8 mouse cellular contexts compared by ENCODE assay signal in the genomic region with DNA sequence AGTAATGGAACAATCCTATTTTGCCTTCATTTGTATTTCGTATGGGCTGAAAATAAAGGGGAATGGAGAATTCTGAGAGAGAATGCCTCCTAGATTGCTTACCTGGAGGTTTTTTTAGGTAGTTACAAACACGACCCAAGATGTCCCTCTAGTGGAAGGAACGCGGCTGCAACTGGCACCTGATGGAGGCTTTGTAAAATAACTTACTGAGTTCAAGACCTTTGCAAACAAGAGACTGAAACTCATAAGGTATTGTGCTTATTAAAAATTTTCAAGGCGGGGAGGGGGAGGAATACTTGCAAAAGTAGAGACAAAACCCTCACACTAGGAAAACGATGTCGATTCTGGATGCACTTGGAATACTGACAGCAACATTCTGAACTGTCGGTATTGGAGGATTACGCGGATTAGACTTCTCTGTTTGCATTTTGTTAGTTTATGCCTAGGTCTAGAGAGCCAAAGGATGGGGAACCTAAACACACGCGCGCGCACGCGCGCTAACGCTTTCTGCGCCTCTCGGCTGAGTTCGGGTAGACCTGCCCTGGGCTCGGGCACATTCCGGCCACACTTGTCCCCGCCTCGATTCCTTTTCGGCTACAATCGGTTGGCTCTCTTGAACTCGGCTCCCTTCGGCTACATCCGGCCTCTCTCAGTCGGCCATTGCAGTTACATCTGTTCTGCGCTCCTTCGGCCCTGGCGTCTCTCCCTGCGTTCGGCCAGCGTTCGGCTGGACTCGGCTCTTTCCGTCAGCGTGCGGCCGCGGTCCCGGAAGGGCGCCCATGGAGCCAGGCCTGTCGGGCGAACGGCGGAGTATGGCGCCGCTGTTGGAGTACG. TPM values are rescaled to one million over a fixed set of nuclear protein-coding genes. Genes with fewer than 3 reads are reported as not detected.
DNase-seq lines count a peak whose midpoint lies in the region; ATAC-seq lines count a peak whose summit lies in the region.

A gene (plus strand): TSS at position 529 of the 834 bp plus-strand sequence.

- no peaks in the 10 kb centered on the region for H3K36me3 ChIP-seq in hindbrain, embryonic 11.5 days (ENCODE audit: control insufficient read depth, insufficient read depth, low read length)

- no peaks in the 10 kb centered on the region for H3K4me1 ChIP-seq in hindbrain, embryonic 11.5 days (replicated peaks; ENCODE audit: control insufficient read depth, insufficient read depth, low read length)

- H3K27me3 ChIP-seq in hindbrain, embryonic 11.5 days (ENCODE audit: control insufficient read depth, insufficient read depth, low read length): no peaks in the 10 kb centered on the region

- no peaks in the 10 kb centered on the region for H3K9me3 ChIP-seq in hindbrain, embryonic 11.5 days (ENCODE audit: control insufficient read depth, low read length)

- H3K4me2 ChIP-seq in hindbrain, embryonic 11.5 days (replicated peaks; ENCODE audit: low read depth, low read length): peak within 1 kb of the TSS; percentile 74

- WGBS in hindbrain, embryonic 11.5 days: 1% methylated on average over 53 of the region's 53 CpGs

- ATAC-seq in hindbrain, embryonic 11.5 days (ENCODE audit: low FRiP score): peak; percentile 99

- peak within 1 kb of the TSS; percentile 73 for H3K27ac ChIP-seq in hindbrain, embryonic 11.5 days (ENCODE audit: low read depth, low read length)

- peak; percentile 97 for DNase-seq in Muller cell, postnatal 12 days (ENCODE audit: inconsistent ontology term)
- DNase-seq in cerebellum, adult 9-11 months: peak; percentile 98
- DNase-seq in frontal cortex, adult 2 months (ENCODE audit: extremely low spot score in 1 of 2, low spot score in 1 of 2): peak; percentile 94 to 97
- DNase-seq in hindbrain, embryonic 11.5 days (ENCODE audit: low spot score): peak; percentile 95
- peak; percentile 99 for DNase-seq in layer of hippocampus, postnatal 10 days (ENCODE audit: low spot score in 2 of 2)
- DNase-seq in lung, postnatal 10 days: peak; percentile 98
- DNase-seq in ovary, postnatal 36 days (ENCODE audit: low spot score): peak; percentile 98
- peak; percentile 99 for DNase-seq in thymus, postnatal 25 days

- peak within 1 kb of the TSS; percentile 72 for H3K4me3 ChIP-seq in hindbrain, embryonic 11.5 days (ENCODE audit: low read depth, low read length)

- peak within 1 kb of the TSS; percentile 93 for H3K9ac ChIP-seq in hindbrain, embryonic 11.5 days (ENCODE audit: low read depth, low read length)

RNA-seq across cellular contexts. Expression of the gene that starts here (rescaled TPM):
- 18.5 and 19.8 TPM in 2 replicates for polyA plus RNA-seq in frontal cortex, adult 2 months (2012; rRNA removed)
- 14.3 and 14.8 TPM in 2 replicates for polyA plus RNA-seq in hindbrain, embryonic 11.5 days (2014; fragmentation: Nextera tagmentation; extraction: Ambion mirVana)
- total RNA-seq in layer of hippocampus, postnatal 10 days (2021): 10 to 100 TPM; 24.6 to 26.5 TPM

Comparison
In these comparisons a context has a peak if more than half of its experiments do, and no peak if none do; other contexts are left out.
1. Peak in every context shown above with its lines: DNase-seq, ATAC-seq, H3K4me3 ChIP-seq and H3K27ac ChIP-seq.